Mouse (Mus musculus) CH12.LX (cell line): ENCODE results near the gene Hip1r. TPM values are rescaled to one million over a fixed set of nuclear protein-coding genes. Genes with fewer than 3 reads are reported as not detected.

Experiments
- DNase-seq: peaks from one replicate; pipeline ENCODE4 v3.0.0-alpha.2; 2013; ENCODE audit errors: extremely low read depth
- H3K27ac ChIP-seq: 2 replicates; pipeline ENCODE4 v1.5.1; 2012; ENCODE audit warnings: low read depth, mild to moderate bottlenecking, control low read depth, moderate library complexity; ENCODE audit not compliant: insufficient read depth
- H3K27me3 ChIP-seq: replicated peaks from 2 replicates; pipeline ENCODE3; 2012; ENCODE audit warnings: inconsistent platforms
- H3K36me3 ChIP-seq, 2 experiments: replicated peaks in 1 of 2; 2 replicates each; pipeline versions ENCODE3 to v1.6.1; 2012; ENCODE audit warnings: inconsistent platforms in 1 of 2, low read length in 1 of 2, mild to moderate bottlenecking in 1 of 2, mixed read lengths in 1 of 2, moderate library complexity in 1 of 2; ENCODE audit not compliant: control insufficient read depth in 1 of 2, insufficient read depth in 1 of 2
- H3K4me1 ChIP-seq, 2 experiments: 2 replicates each; pipeline ENCODE4 v1.6.1; 2012; ENCODE audit warnings: inconsistent platforms in 1 of 2, moderate library complexity in 1 of 2; ENCODE audit not compliant: insufficient read depth in 2 of 2, control insufficient read depth in 1 of 2
- H3K4me2 ChIP-seq: 2 replicates; pipeline ENCODE4 v1.6.1; 2012; ENCODE audit warnings: low read depth, mild to moderate bottlenecking, control low read depth; ENCODE audit not compliant: poor library complexity, insufficient read depth, severe bottlenecking
- H3K4me3 ChIP-seq, 3 experiments: fragments of 150-350 bp in 1 of 3; sonication (generic) in 1 of 3; replicated peaks in 1 of 3; 2 replicates each; pipeline versions ENCODE3 to v1.5.1; 2011 to 2012; ENCODE audit warnings: low read depth in 2 of 3, low read length in 2 of 3, mild to moderate bottlenecking in 2 of 3, moderate library complexity in 2 of 3, control low read depth in 1 of 3, improper control_type of control experiment in 1 of 3, inconsistent platforms in 1 of 3, mixed read lengths in 1 of 3; ENCODE audit not compliant: poor library complexity in 1 of 3
- H3K79me2 ChIP-seq: replicated peaks from 2 replicates; pipeline ENCODE4 v1.6.1; 2012; ENCODE audit warnings: mild to moderate bottlenecking, moderate library complexity; ENCODE audit not compliant: control insufficient read depth, poor library complexity, insufficient read depth, severe bottlenecking; ENCODE audit errors: extremely low read depth
- H3K9ac ChIP-seq: 2 replicates; pipeline ENCODE4 v1.6.1; 2012; ENCODE audit warnings: low read depth, mild to moderate bottlenecking, control low read depth, moderate library complexity; ENCODE audit not compliant: insufficient read depth
- H3K9me3 ChIP-seq: replicated peaks from 2 replicates; pipeline ENCODE3; 2012; ENCODE audit warnings: low read length, inconsistent platforms, mixed read lengths
- BHLHE40 ChIP-seq: IDR thresholded peaks from 2 replicates; pipeline ENCODE4 v1.6.1; 2011; ENCODE audit warnings: mild to moderate bottlenecking, low read depth, low read length, improper control_type of control experiment
- E2F4 ChIP-seq: IDR thresholded peaks from 2 replicates; pipeline ENCODE4 v1.6.1; 2011; ENCODE audit warnings: low read depth, low read length, improper control_type of control experiment; ENCODE audit not compliant: insufficient replicate concordance
- JUND ChIP-seq: conservative IDR thresholded peaks from 2 replicates; pipeline ENCODE4 v1.6.1; 2011; ENCODE audit warnings: low read depth, low read length, improper control_type of control experiment
- MAFK ChIP-seq: IDR thresholded peaks from 2 replicates; pipeline ENCODE4 v1.6.1; 2011; ENCODE audit warnings: low read length, improper control_type of control experiment; ENCODE audit not compliant: insufficient replicate concordance
- MAX ChIP-seq: IDR thresholded peaks from 2 replicates; pipeline ENCODE4 v1.6.1; 2011; ENCODE audit warnings: low read length, improper control_type of control experiment
- MAZ ChIP-seq: IDR thresholded peaks from 2 replicates; pipeline ENCODE4 v1.6.1; 2012; ENCODE audit warnings: low read depth, mild to moderate bottlenecking, inconsistent platforms, low read length, improper control_type of control experiment, moderate library complexity
- MXI1 ChIP-seq: IDR thresholded peaks from 2 replicates; pipeline ENCODE4 v1.6.1; 2011; ENCODE audit warnings: mild to moderate bottlenecking, low read depth, low read length, improper control_type of control experiment
- MYC ChIP-seq: IDR thresholded peaks from 2 replicates; pipeline ENCODE4 v1.6.1; 2011; ENCODE audit warnings: low read depth, mild to moderate bottlenecking, improper control_type of control experiment, low read length
- NRF1 ChIP-seq: IDR thresholded peaks from 2 replicates; pipeline ENCODE4 v1.6.1; 2014; ENCODE audit warnings: low read depth, mild to moderate bottlenecking, inconsistent platforms, low read length, improper control_type of control experiment, moderate library complexity
- PAX5 ChIP-seq: IDR thresholded peaks from 2 replicates; pipeline ENCODE4 v1.6.1; 2012; ENCODE audit warnings: low read length, inconsistent platforms, mixed read lengths
- POLR2A ChIP-seq: IDR thresholded peaks from 2 replicates; pipeline ENCODE4 v1.6.1; 2011; ENCODE audit warnings: low read depth, mild to moderate bottlenecking, improper control_type of control experiment, low read length
- RAD21 ChIP-seq: IDR thresholded peaks from 2 replicates; pipeline ENCODE4 v1.6.1; 2011; ENCODE audit warnings: low read depth, mild to moderate bottlenecking, low read length, improper control_type of control experiment, moderate library complexity
- RCOR1 ChIP-seq: conservative IDR thresholded peaks from 2 replicates; pipeline ENCODE4 v1.6.1; 2012; ENCODE audit warnings: low read depth, mild to moderate bottlenecking, inconsistent platforms, low read length, improper control_type of control experiment
- SIN3A ChIP-seq: IDR thresholded peaks from 2 replicates; pipeline ENCODE4 v1.6.1; 2012; ENCODE audit warnings: low read length, improper control_type of control experiment, inconsistent platforms
- TCF12 ChIP-seq: IDR thresholded peaks from 2 replicates; pipeline ENCODE4 v1.6.1; 2014; ENCODE audit warnings: low read depth, mild to moderate bottlenecking, inconsistent platforms, low read length, improper control_type of control experiment
- USF1 ChIP-seq: IDR thresholded peaks from 2 replicates; pipeline ENCODE4 v1.6.1; 2014; ENCODE audit warnings: low read depth, mild to moderate bottlenecking, inconsistent platforms, low read length, improper control_type of control experiment
- USF2 ChIP-seq: conservative IDR thresholded peaks from 2 replicates; pipeline ENCODE4 v1.6.1; 2011; ENCODE audit warnings: low read depth, low read length, improper control_type of control experiment
- ZC3H11A ChIP-seq: IDR thresholded peaks from 2 replicates; pipeline ENCODE4 v1.6.1; 2012; ENCODE audit warnings: low read depth, mild to moderate bottlenecking, inconsistent platforms, low read length, improper control_type of control experiment
- ZMIZ1 ChIP-seq: IDR thresholded peaks from 2 replicates; pipeline ENCODE4 v1.6.1; 2012; ENCODE audit warnings: low read depth, mild to moderate bottlenecking, inconsistent platforms, low read length, improper control_type of control experiment
- ZNF384 ChIP-seq: IDR thresholded peaks from 2 replicates; pipeline ENCODE4 v1.6.1; 2012; ENCODE audit warnings: low read depth, low read length, improper control_type of control experiment, inconsistent platforms
- dilution Hi-C: fragments of 300-500 bp; cut with MboI; formaldehyde crosslinking; loops from 2 replicates; pipeline ENCODE4 v1.14.3; 2020; ENCODE audit warnings: low sequenced_read_pairs; ENCODE audit not compliant: extremely low pct_unique_long_range_greater_than_20kb, extremely low pct_ligation_motif_present
- in situ Hi-C: fragments of 300-500 bp; cut with MboI; formaldehyde crosslinking; loops from 3 replicates; pipeline ENCODE4 v1.14.3; 2019; ENCODE audit warnings: low sequenced_read_pairs, low pct_ligation_motif_present, low pct_unique_long_range_greater_than_20kb, mixed read lengths
- polyA plus RNA-seq: library from polyadenylated mRNA; unstranded; fragments of >175 nt; gene quantifications from 2 replicates; pipeline ENCODE4 v1.2.1, GENCODE M21; 2012; ENCODE audit warnings: low read depth; ENCODE audit not compliant: insufficient read length
- total RNA-seq, 2 experiments: library from RNA; depleted of rRNA; stranded (reverse); fragments of 300-350 nt in 1 of 2; fragments of >200 nt in 1 of 2; gene quantifications; 2 replicates each; pipeline ENCODE4 v1.2.3; 2012 to 2014

Gene Hip1r
- total and polyA plus RNA-seq, 3 experiments: 26.1 to 49.8 (median 44.7) TPM

GRCm38 (mm10) chr5:124016291-124016821 lies 42.9 kb downstream of the Hip1r start:
- Histone ChIP-seq H3K9ac (no peak overlapping the region), H3K4me3 (no peak overlapping the region), H3K4me2 (no peak overlapping the region), H3K36me3 (peaks cover 0 to 37% of the 10 kb centered on the region in 2 experiments), H3K27ac (no peak overlapping the region; the same call in 1 of the 2 replicates), H3K27me3 (no peaks in the 10 kb centered on the region), H3K79me2 (peaks cover 20% of the 10 kb centered on the region), H3K9me3 (no peaks in the 10 kb centered on the region), H3K4me1 (peaks cover 58 to 94% of the 10 kb centered on the region in 2 experiments)
- in situ Hi-C loops (no loop called here), dilution Hi-C loops (no loop called here)
- TF ChIP-seq BHLHE40 (peak; percentile 50), E2F4 (no peak), USF1 (peak; percentile 57), ZC3H11A (no peak), TCF12 (no peak), USF2 (peak; percentile 36; the same call in 1 of the 2 replicates), JUND (no peak)
- DNase-seq: no peak

GRCm38 (mm10) chr5:124017941-124018340 lies 44.5 kb downstream of the Hip1r start:
- Histone ChIP-seq H3K27me3 (no peaks in the 10 kb centered on the region), H3K4me3 (no peak overlapping the region), H3K36me3 (peaks cover 0 to 42% of the 10 kb centered on the region in 2 experiments), H3K4me1 (peaks cover 54 to 94% of the 10 kb centered on the region in 2 experiments), H3K79me2 (peaks cover 16% of the 10 kb centered on the region), H3K9me3 (no peaks in the 10 kb centered on the region), H3K4me2 (no peak overlapping the region), H3K9ac (no peak overlapping the region), H3K27ac (no peak overlapping the region)
- in situ Hi-C loops: no loop called here
- no peak for TF ChIP-seq ZNF384
- no peak for TF ChIP-seq MXI1
- TF ChIP-seq PAX5: no peak
- TF ChIP-seq POLR2A: no peak
- TF ChIP-seq MYC: no peak
- TF ChIP-seq BHLHE40: no peak
- TF ChIP-seq ZC3H11A: no peak
- no peak for TF ChIP-seq RAD21
- TF ChIP-seq SIN3A: no peak
- TF ChIP-seq MAFK: no peak
- no peak for TF ChIP-seq MAX
- no peak for TF ChIP-seq MAZ
- TF ChIP-seq NRF1: no peak
- no peak for TF ChIP-seq RCOR1
- no peak for TF ChIP-seq ZMIZ1
- no peak for DNase-seq
- dilution Hi-C loops: no loop called here
